Mouse (Mus musculus): ENCODE data around the gene Rapgef5. TPM values are rescaled to one million over a fixed set of nuclear protein-coding genes. Genes with fewer than 3 reads are reported as not detected.

Rapgef5 gene
- polyA plus RNA-seq, 1 experiment from 2014 or later, result 15.3 TPM

GRCm38 (mm10) chr12:117502834-117503233 is 13.4 kb upstream of the Rapgef5 start:
- WGBS, result 95% methylated on average over 3 of the region's 3 CpGs
- H3K9me3 ChIP-seq (replicated peaks), result no peaks in the 10 kb centered on the region

GRCm38 (mm10) chr12:117505163-117505562 is 11.1 kb upstream of the Rapgef5 start:
- Histone ChIP-seq H3K9ac (no peak overlapping the region), H3K36me3 (no peaks in the 10 kb centered on the region), H3K4me3 (no peak overlapping the region), H3K27me3 (no peaks in the 10 kb centered on the region), H3K4me1 (replicated peaks) (peaks cover 5% of the 10 kb centered on the region; the same call in 1 of the 2 replicates), H3K4me2 (no peak overlapping the region), H3K9me3 (replicated peaks) (no peaks in the 10 kb centered on the region), H3K27ac (no peak overlapping the region)
- no peak for ATAC-seq (replicated peaks; ENCODE audit: insufficient number of reproducible peaks, insufficient read depth, low FRiP score, low read depth)
- 40% methylated on average over 2 of the region's 2 CpGs for WGBS

More at GRCm38 (mm10) chr12:117502834-117503233, 13.4 kb upstream of the Rapgef5 start:
- ATAC-seq (replicated peaks; ENCODE audit: insufficient number of reproducible peaks, insufficient read depth, low FRiP score, low read depth), result no peak
- Histone ChIP-seq H3K27me3 (no peaks in the 10 kb centered on the region), H3K27ac (no peak overlapping the region), H3K9ac (no peak overlapping the region), H3K36me3 (no peaks in the 10 kb centered on the region), H3K4me3 (no peak overlapping the region), H3K4me1 (replicated peaks) (peaks cover 5% of the 10 kb centered on the region; the same call in 1 of the 2 replicates), H3K4me2 (no peak overlapping the region)

- 51% methylated on average over 1 of the region's 1 CpGs for WGBS
- ATAC-seq (replicated peaks; ENCODE audit: insufficient number of reproducible peaks, insufficient read depth, low FRiP score, low read depth), result no peak
- no peak overlapping the region for H3K4me3 ChIP-seq
- no peaks in the 10 kb centered on the region for H3K9me3 ChIP-seq (replicated peaks)
- no peak overlapping the region for H3K4me2 ChIP-seq
- H3K4me1 ChIP-seq (replicated peaks), result no peaks in the 10 kb centered on the region
- H3K27me3 ChIP-seq, result no peaks in the 10 kb centered on the region
- H3K36me3 ChIP-seq, result no peaks in the 10 kb centered on the region
- no peak overlapping the region for H3K27ac ChIP-seq
- H3K9ac ChIP-seq, result no peak overlapping the region
These were observed 8.5 kb upstream of the Rapgef5 start for GRCm38 (mm10) chr12:117507772-117508171.

- Histone ChIP-seq H3K9ac (no peak overlapping the region), H3K4me2 (no peak overlapping the region), H3K27ac (no peak overlapping the region), H3K27me3 (no peaks in the 10 kb centered on the region), H3K9me3 (replicated peaks) (no peaks in the 10 kb centered on the region), H3K36me3 (no peaks in the 10 kb centered on the region), H3K4me1 (replicated peaks) (no peaks in the 10 kb centered on the region), H3K4me3 (no peak overlapping the region)
- ATAC-seq (replicated peaks; ENCODE audit: insufficient number of reproducible peaks, insufficient read depth, low FRiP score, low read depth), result no peak
- 59% methylated on average over 2 of the region's 2 CpGs for WGBS
These were observed 6.4 kb upstream of the Rapgef5 start for GRCm38 (mm10) chr12:117509919-117510318.

GRCm38 (mm10) chr12:117512468-117512867 is 3.8 kb upstream of the Rapgef5 start:
- no peak for ATAC-seq (replicated peaks; ENCODE audit: insufficient number of reproducible peaks, insufficient read depth, low FRiP score, low read depth)
- 81% methylated on average over 3 of the region's 3 CpGs for WGBS

GRCm38 (mm10) chr12:117513150-117513932 is 2.9 kb upstream of the Rapgef5 start:
- no peak overlapping the region for H3K4me2 ChIP-seq
- no peaks in the 10 kb centered on the region for H3K27me3 ChIP-seq
- H3K4me3 ChIP-seq, result no peak overlapping the region
- 73% methylated on average over 11 of the region's 11 CpGs for WGBS
- no peaks in the 10 kb centered on the region for H3K36me3 ChIP-seq
- ATAC-seq (replicated peaks; ENCODE audit: insufficient number of reproducible peaks, insufficient read depth, low FRiP score, low read depth), result no peak
- no peaks in the 10 kb centered on the region for H3K9me3 ChIP-seq (replicated peaks)
- H3K27ac ChIP-seq, result no peak overlapping the region
- no peak overlapping the region for H3K9ac ChIP-seq
- H3K4me1 ChIP-seq (replicated peaks), result no peaks in the 10 kb centered on the region

More at GRCm38 (mm10) chr12:117512468-117512867, 3.8 kb upstream of the Rapgef5 start:
- H3K9ac ChIP-seq, result no peak overlapping the region
- H3K4me1 ChIP-seq (replicated peaks), result no peaks in the 10 kb centered on the region
- no peaks in the 10 kb centered on the region for H3K9me3 ChIP-seq (replicated peaks)
- H3K27me3 ChIP-seq, result no peaks in the 10 kb centered on the region
- H3K27ac ChIP-seq, result no peak overlapping the region
- H3K4me2 ChIP-seq, result no peak overlapping the region
- no peaks in the 10 kb centered on the region for H3K36me3 ChIP-seq
- H3K4me3 ChIP-seq, result no peak overlapping the region

- Histone ChIP-seq H3K9ac (no peak overlapping the region), H3K4me3 (no peak overlapping the region), H3K9me3 (replicated peaks) (no peaks in the 10 kb centered on the region), H3K4me2 (no peak overlapping the region), H3K27me3 (no peaks in the 10 kb centered on the region), H3K4me1 (replicated peaks) (no peaks in the 10 kb centered on the region), H3K36me3 (no peaks in the 10 kb centered on the region), H3K27ac (no peak overlapping the region)
- 48% methylated on average over 14 of the region's 14 CpGs for WGBS
- ATAC-seq (replicated peaks; ENCODE audit: insufficient number of reproducible peaks, insufficient read depth, low FRiP score, low read depth), result no peak
These were observed 1.1 kb downstream of the Rapgef5 start for GRCm38 (mm10) chr12:117517275-117517936.

- no peak overlapping the region for H3K9ac ChIP-seq
- H3K4me2 ChIP-seq, result no peak overlapping the region
- H3K27me3 ChIP-seq, result no peaks in the 10 kb centered on the region
- ATAC-seq (replicated peaks; ENCODE audit: insufficient number of reproducible peaks, insufficient read depth, low FRiP score, low read depth), result no peak
- no peaks in the 10 kb centered on the region for H3K4me1 ChIP-seq (replicated peaks)
- 74% methylated on average over 9 of the region's 9 CpGs for WGBS
- H3K4me3 ChIP-seq, result no peak overlapping the region
- no peaks in the 10 kb centered on the region for H3K9me3 ChIP-seq (replicated peaks)
- no peaks in the 10 kb centered on the region for H3K36me3 ChIP-seq
- H3K27ac ChIP-seq, result no peak overlapping the region
These were observed 8.2 kb downstream of the Rapgef5 start for GRCm38 (mm10) chr12:117524311-117525013.

- Histone ChIP-seq H3K4me3 (no peak overlapping the region), H3K36me3 (no peaks in the 10 kb centered on the region), H3K9me3 (replicated peaks) (no peaks in the 10 kb centered on the region), H3K4me2 (no peak overlapping the region), H3K9ac (no peak overlapping the region), H3K4me1 (replicated peaks) (no peaks in the 10 kb centered on the region), H3K27me3 (peaks cover 7% of the 10 kb centered on the region; the same call in 1 of the 2 replicates), H3K27ac (no peak overlapping the region)
- WGBS, result 86% methylated on average over 3 of the region's 3 CpGs
- ATAC-seq (replicated peaks; ENCODE audit: insufficient number of reproducible peaks, insufficient read depth, low FRiP score, low read depth), result no peak
These were observed 11.6 kb downstream of the Rapgef5 start for GRCm38 (mm10) chr12:117527889-117528288.

GRCm38 (mm10) chr12:117528509-117529145 is 12.3 kb downstream of the Rapgef5 start:
- H3K4me2 ChIP-seq, result no peak overlapping the region
- no peak overlapping the region for H3K4me3 ChIP-seq
- H3K36me3 ChIP-seq, result no peaks in the 10 kb centered on the region
- WGBS, result 55% methylated on average over 4 of the region's 4 CpGs
- no peak for ATAC-seq (replicated peaks; ENCODE audit: insufficient number of reproducible peaks, insufficient read depth, low FRiP score, low read depth)
- 0 out of 2 replicates have a peak, but pooled peaks cover 3% of the 10 kb centered on the region for H3K4me1 ChIP-seq (replicated peaks)
- H3K27ac ChIP-seq, result no peak overlapping the region
- no peak overlapping the region for H3K9ac ChIP-seq
- peaks cover 13% of the 10 kb centered on the region; the same call in 1 of the 2 replicates for H3K27me3 ChIP-seq
- H3K9me3 ChIP-seq (replicated peaks), result no peaks in the 10 kb centered on the region

- Histone ChIP-seq H3K4me2 (no peak overlapping the region), H3K4me1 (replicated peaks) (peaks cover 9% of the 10 kb centered on the region), H3K27ac (no peak overlapping the region), H3K9me3 (replicated peaks) (no peaks in the 10 kb centered on the region), H3K9ac (no peak overlapping the region), H3K36me3 (no peaks in the 10 kb centered on the region), H3K4me3 (no peak overlapping the region), H3K27me3 (peaks cover 13% of the 10 kb centered on the region; the same call in 1 of the 2 replicates)
- no peak for ATAC-seq (replicated peaks; ENCODE audit: insufficient number of reproducible peaks, insufficient read depth, low FRiP score, low read depth)
- WGBS, result 85% methylated on average over 4 of the region's 4 CpGs
These were observed 14.8 kb downstream of the Rapgef5 start for GRCm38 (mm10) chr12:117531106-117531505.

Data from heart, embryonic 15.5 days (tissue).